Mouse (Mus musculus) G1E-ER4 (cell line): Measurements from ENCODE around the gene Nwd2. TPM values are rescaled to one million over a fixed set of nuclear protein-coding genes. Genes with fewer than 3 reads are reported as not detected.

Experiments used
- GATA1 ChIP-seq: IDR thresholded peaks from one replicate; pipeline ENCODE4 v1.8.0; 2012; ENCODE audit warnings: low read length, inconsistent platforms
- polyA plus RNA-seq: library from polyadenylated mRNA; stranded (reverse); fragments of >175 nt; gene quantifications from 2 replicates; pipeline ENCODE4 v1.2.3, GENCODE M21; 2012

Gene Nwd2
- polyA plus RNA-seq, 1 experiment, result not detected

- TF ChIP-seq GATA1, result no peak
Observed at GRCm38 (mm10) chr5:63697196-63697595, 48.3 kb downstream of the Nwd2 start.

- no peak for TF ChIP-seq GATA1
Observed at GRCm38 (mm10) chr5:63728955-63729354, 80.1 kb downstream of the Nwd2 start.

GRCm38 (mm10) chr5:63735521-63735920 is 86.6 kb downstream of the Nwd2 start:
- no peak for TF ChIP-seq GATA1

GRCm38 (mm10) chr5:63743426-63743825 is 94.5 kb downstream of the Nwd2 start:
- no peak for TF ChIP-seq GATA1

GRCm38 (mm10) chr5:63748299-63748698 is 99.4 kb downstream of the Nwd2 start:
- TF ChIP-seq GATA1, result no peak

GRCm38 (mm10) chr5:63748759-63749158 is 99.9 kb downstream of the Nwd2 start:
- no peak for TF ChIP-seq GATA1

- TF ChIP-seq GATA1, result no peak
Observed at GRCm38 (mm10) chr5:63755092-63755761, 106.3 kb downstream of the Nwd2 start.

GRCm38 (mm10) chr5:63755938-63756337 is 107.0 kb downstream of the Nwd2 start:
- no peak for TF ChIP-seq GATA1

- no peak for TF ChIP-seq GATA1
Observed at GRCm38 (mm10) chr5:63765886-63766285, 117.0 kb downstream of the Nwd2 start.

- no peak for TF ChIP-seq GATA1
Observed at GRCm38 (mm10) chr5:63766715-63767114, 117.8 kb downstream of the Nwd2 start.

- TF ChIP-seq GATA1, result no peak
Observed at GRCm38 (mm10) chr5:63767464-63767863, 118.6 kb downstream of the Nwd2 start.

- TF ChIP-seq GATA1, result no peak
Observed at GRCm38 (mm10) chr5:63768220-63768619, 119.3 kb downstream of the Nwd2 start.

GRCm38 (mm10) chr5:63772971-63773370 is 124.1 kb downstream of the Nwd2 start:
- no peak for TF ChIP-seq GATA1

GRCm38 (mm10) chr5:63773603-63774002 is 124.7 kb downstream of the Nwd2 start:
- TF ChIP-seq GATA1, result no peak

- no peak for TF ChIP-seq GATA1
Observed at GRCm38 (mm10) chr5:63788156-63788826, 139.4 kb downstream of the Nwd2 start.

- TF ChIP-seq GATA1, result no peak
Observed at GRCm38 (mm10) chr5:63811819-63812508, 163.1 kb downstream of the Nwd2 start, which contains the start of gene 0610040J01Rik. TSS of gene 0610040J01Rik (plus strand) at chr5:63812363.
